Mouse (Mus musculus): ENCODE measurements at regions not wholly inside any gene's neighbourhood (a gene's known extent, or its start where the extent isn't known, plus 50 kb on each side); places are given as distances from the start of the nearest gene placed in this dataset.

DNA sequence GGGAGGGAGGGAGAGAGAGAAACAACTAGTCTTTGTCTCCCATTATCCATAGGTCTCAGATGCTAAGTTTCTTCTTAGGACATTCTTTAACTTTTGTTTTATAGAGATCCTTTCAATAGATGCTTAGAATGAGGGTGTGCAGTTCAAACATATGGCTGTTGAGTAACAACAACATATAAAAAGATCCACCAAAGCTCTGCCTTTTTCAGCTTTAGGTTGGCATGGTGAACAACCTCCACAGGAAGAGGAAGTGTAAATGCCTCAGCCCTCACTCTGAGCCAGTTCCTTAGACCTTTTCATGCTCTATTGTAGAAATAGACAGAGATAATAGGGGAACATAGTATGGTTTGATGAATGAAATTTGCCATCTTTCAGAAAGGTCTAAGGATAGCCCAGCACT, 326.0 kb downstream of the Fam84a start:
- no peak for DNase-seq (ENCODE audit: low spot score)

DNA sequence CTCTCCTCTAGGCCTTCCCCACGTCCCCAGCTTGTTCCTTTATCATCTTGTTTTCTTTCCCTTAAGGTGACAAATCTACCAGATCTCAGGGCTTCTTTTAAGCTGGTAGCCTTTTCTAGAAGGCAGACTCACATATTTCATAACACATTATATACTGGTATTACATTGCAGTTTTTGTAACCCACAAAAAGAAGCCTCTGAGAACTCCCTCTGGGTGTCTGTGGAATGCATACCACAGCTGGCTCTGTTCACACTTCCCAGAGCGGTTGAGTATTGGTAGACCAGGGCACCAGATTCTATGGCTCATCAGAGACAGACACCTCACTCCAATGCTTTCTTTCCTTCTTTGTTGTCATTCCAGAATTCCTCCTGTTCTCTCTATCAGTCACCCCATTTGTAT, 336.4 kb downstream of the Fam84a start:
- DNase-seq (ENCODE audit: low spot score) = no peak

DNA sequence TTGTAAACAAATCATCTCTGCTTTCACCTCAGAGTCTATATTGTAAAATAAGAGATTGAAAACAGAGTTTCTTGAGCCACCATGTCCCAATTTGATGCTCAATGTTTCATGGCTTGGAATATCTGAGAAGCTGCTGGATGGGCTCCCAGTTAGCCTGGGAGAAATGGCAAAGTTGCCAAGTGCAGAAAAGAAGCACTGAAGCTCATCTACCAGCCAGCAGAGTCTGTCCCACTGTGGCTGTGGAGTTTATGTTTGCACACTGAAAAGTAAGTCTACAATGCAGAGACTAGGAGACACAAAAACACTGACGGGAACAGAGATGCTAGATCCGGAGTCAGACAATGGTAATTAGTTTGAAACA, 341.7 kb downstream of the Fam84a start:
- no peak for DNase-seq (ENCODE audit: low spot score)

DNA sequence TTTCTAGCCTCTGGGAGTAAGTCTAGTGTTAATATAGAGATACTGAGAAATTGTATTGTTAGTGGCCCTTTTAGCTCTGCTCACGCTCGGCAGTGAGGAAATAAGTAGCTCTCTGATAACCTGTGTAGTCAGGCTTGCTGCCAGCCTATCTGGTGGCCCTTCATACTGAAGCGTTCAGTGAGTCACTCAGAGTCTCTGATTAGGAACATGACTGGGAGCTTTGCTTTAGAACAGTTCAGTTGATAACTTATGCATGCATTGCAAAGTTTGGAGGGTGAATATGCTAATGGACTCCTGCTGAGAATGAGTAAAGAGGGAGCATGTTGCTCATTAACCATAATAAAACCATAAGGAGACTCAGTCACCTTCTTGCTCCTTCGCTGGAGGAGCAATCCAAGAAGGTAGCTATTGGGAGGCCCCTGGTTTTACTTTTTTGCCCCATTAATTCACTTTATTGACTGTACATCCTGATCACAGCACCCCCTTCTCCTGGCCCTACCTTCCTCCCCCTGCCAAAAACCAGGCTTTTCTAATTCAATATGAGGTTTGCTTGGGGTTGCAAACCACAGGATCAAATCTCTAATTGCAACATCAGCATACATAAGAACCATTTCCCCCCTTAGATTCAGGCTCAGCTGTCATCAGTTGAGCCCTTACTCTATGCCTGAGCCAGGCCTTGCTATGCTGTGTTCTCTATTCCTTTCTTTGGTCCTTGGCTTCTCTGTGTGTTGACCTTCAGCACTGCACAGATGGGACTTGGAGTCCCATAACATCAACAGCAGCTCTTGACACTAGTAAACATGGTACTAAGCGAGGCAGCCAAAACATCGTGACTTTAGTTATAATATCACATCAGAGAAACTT, 342.3 kb downstream of the Fam84a start:
- no peak for DNase-seq (ENCODE audit: low spot score)

DNA sequence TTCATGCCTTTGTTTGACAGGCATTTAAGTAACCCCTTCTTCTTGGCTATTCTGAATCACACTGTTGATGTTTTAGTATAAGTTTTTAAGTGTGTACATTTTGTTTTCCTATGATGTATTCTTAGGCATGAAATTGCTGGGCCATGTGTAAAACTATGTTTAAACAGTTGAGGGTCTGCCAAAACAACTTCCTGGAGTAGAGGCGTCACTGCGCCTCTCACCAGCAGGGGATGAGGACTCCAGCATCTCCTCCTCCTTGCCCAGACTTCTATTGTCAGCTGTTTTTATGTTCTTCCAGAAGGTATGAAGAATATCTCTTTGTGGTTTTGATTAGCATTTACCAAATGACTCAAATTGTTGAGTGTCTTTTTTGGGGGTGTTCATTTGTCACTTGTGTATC, 372.1 kb downstream of the Fam84a start:
- no peak for DNase-seq (ENCODE audit: low spot score)

DNA sequence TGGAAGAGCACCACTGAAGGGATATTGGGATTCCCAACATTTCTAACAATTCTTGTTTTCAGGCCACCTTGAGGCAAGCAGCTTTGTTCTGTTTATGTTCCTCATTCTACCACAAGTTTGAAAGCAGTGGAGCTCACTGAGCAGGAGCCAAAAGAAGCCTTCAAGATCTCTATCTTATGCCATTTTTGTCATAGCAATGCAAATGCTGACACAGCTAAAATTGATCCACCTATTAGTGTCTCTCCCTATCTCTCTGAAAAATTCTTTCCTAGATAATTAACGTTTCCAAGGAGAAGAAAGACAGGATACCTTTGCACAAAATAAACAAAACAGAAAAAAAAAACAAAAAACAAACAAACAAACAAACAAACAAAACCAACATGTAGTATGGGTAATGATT, 375.2 kb downstream of the Fam84a start:
- DNase-seq (ENCODE audit: low spot score) = no peak

DNA sequence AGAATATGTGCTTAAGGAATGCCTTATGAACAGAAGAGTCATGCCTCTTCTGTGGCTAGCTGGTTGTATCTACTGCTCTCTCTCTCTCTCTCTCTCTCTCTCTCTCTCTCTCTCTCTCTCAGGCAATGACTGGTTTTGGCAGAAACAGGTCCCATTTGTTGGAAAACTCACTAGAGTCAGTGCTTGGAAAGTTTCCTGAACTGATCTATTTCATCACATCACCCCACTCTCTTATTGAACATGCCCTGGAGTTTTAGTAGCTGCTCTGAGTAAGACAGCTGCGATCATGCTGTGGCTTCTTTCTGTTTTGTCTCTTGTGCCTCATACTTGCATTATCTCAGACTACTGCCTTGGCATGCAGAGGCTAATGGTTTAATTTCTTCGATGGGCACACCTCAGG, 382.2 kb downstream of the Fam84a start:
- DNase-seq (ENCODE audit: low spot score) = no peak

DNA sequence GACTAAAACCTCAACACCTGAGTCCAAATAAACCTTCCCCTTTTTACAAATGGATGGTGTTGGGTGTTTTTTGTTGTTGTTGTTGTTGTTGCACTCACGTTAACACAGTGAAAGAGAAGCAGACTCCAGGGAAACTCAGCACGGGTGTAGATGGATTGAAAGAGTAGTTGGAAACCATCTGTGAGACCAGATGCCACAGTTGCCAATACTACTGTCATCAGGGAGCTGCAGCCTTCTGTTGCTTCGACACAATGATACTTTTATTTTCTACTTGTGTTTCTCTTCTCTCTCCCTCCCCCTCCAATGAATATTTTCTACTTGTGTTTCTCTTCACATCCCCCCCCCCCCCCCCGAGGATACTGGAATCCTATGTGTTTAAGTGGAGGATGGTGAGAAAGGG, 382.7 kb downstream of the Fam84a start:
- no peak for DNase-seq (ENCODE audit: low spot score)

DNA sequence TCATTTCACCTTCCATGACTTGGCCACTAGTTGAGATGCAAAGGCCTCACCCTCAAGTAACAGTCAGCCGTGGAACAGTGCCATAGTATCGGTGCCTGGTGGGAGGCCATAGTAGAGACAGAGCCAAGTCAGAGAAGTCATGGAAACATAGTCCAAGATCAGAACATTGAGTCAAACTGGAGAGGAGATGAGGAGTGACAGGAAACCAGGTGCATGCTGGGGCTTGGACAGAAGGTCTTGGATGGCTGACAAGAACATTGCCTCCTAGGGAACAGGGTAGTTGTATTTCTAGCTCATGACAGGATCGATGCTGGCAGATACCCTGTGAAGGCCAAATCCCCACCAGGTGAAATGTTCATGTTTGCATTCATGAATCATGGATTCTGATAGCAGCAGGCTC, 385.4 kb downstream of the Fam84a start:
- DNase-seq (ENCODE audit: low spot score) = no peak

DNA sequence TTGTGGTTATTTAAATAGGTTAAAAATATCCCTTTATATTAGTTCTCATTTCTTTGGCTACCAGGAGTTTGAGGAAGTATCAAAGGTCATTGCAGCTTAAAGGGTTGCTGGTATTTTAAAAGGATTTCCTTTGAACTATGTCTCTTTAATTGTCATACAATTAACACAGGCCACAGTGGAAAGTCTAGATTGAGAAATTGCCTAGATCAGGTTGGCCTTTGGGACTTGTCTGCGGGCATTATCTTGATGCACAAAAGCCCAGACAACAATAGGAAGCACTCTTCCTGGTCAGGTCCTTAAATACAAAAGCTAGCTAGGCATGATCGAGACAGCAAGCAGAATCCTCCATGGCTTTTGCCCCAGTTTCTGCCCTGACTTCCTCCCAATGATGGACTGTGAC, 398.0 kb downstream of the Fam84a start:
- no peak for DNase-seq (ENCODE audit: low spot score)

DNA sequence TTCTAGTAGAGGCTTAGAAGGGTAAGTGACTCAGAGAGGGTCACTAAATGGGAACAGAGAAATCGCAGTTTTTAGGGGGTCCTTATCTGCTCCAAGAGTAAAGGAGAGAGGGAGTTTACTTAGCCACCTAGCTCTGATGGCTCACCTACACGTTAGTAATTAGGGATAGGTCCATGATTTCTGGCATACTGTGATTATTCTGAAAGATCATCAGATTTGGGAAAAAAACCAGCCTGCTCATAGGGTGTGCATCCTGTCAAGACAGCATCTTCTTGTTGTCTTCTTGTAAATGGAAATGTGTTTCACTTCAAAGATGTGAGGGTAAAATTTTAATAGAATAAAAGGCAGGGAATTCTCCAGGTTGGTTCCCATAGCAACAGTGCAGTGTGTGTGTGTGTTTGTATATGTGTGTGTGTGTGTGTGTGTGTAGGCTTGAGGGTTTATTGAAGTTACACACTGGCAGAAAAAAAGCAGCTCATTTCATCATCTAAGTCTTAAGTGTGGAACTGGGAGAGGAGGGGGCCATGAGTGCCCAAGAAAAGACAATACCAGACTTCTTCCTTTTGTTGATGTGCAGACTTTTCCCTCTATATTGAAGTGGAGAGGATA, 407.4 kb downstream of the Fam84a start:
- DNase-seq (ENCODE audit: low spot score) = no peak

DNA sequence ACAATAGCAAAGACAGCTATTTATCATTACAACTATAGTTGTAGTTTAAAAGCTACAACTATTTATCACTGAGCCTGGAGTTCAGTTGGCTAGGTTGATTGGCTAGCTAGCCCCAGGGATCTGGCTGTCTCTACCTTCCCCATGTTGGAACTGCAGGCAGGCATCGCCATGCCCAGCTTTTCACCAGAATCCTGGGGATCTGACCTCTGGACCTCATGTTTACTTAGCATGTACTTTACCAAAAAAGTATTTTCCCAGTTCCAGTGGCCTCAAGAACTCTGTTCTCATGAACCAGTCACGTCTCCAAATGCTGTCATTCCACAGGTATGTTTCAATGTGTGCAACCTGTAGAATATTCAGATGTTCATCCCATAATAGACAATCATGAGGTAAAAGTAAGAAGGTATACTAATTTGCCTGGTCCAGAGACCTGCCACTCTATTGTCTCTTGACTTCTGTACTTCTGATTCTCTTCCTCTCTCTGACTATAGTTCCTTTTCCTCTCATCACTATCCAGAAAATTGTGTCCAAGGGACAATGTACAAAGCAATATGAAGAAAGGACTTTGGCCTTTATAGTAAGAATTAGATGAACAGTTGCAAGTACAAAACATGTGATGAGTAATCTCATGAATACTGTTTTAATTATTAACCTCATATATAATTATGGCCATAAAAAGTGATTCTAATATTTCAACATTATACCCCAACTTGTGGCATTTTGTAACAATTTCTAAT, 421.8 kb downstream of the Fam84a start:
- no peak for DNase-seq (ENCODE audit: low spot score)

DNA sequence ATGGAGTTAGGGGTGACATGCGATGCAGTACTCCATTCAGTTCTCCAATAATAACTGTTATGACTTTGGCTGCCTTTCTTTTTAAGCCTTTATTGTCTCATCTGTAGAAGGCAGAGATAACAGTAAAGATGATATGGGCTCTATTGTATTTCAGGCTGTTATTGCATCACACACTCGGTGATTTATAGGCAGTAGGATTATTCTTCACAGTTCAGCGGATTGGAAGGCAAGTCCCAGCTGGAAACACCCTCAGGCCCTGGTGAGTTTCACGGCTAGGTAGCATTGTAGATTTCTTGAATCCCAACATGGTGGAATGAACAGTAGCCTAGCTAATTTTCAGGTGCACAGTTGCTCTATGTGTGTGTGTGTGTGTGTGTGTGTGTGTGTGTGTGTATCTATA, 422.9 kb downstream of the Fam84a start:
- DNase-seq (ENCODE audit: low spot score) = no peak

DNA sequence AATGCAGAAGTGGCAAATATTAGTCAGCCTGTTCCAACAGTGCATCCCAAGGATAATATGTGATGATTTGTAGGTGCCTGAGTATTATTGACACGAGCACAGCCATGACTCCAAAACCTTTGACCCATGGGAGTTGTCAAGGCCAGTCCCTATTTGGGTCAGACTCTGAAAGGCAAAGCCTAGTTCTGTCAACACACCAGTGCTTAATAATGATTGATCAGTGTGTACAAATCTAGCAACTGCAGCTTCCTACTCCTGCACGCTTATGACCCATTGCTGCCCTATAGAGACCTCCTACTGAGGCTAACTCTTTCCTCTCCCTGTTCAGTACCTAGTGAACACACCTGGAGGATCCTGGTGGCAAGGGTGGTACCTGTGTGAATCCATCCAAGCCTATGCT, 427.3 kb downstream of the Fam84a start:
- no peak for DNase-seq (ENCODE audit: low spot score)

DNA sequence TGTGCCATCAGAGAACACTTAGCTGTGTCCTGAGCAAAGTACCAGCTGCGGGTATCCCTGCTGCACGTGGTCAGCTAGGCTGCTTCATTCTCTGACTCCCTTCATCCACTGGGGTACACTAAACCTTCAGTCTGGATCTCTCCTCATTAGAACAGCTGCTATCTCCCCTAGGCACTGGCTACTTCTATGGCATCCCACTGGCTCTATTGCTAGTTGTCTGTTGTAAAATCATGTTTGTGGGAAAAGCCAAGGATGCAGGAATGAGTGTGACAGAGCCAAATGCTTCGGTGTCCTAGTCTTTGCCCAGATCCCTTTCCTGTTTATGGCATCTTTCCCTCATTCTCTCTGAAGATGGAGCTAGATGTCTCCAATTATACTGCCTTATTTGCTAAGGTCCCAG, 440.9 kb downstream of the Nbas start:
- DNase-seq (ENCODE audit: low spot score) = no peak

DNA sequence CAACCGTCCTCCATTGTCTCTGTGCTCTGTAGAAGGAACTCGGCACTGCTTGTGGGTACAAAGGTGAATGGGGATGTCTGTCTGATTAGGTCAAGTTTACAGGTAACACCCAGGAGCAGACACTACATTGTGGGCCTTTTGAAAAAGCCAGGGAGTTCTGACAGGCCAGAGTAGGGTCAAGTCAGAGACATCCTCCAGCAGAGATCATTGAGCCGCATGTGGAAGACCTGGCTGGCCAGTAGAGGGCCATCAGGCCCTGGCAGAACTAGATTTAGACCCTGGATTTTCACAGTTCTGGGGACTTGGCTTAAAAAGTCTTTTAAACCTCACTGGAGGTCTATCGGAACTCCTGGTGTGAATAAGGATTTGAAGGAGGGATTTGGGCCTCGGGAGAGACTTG, 438.8 kb downstream of the Nbas start:
- DNase-seq (ENCODE audit: low spot score) = no peak

DNA sequence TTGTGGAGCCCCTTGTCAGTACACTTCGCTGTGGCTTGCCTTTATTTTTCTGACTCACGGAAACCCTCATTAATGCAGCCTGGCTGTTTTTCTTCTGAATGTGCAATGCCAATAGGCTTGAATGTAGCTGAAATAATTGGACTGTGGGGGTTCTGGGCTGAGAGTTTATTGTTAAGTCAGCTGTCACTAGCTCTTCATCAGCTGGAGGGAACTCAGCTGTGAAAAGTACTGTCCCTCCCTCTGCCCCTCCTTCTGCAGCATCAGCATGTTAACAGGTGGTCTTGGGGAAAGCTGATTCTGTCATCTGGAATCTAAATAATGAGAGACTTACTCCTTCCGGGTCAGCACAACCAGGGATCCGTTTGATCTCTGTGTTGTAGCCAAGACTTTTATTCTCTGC, 437.6 kb downstream of the Nbas start:
- DNase-seq (ENCODE audit: low spot score) = no peak

DNA sequence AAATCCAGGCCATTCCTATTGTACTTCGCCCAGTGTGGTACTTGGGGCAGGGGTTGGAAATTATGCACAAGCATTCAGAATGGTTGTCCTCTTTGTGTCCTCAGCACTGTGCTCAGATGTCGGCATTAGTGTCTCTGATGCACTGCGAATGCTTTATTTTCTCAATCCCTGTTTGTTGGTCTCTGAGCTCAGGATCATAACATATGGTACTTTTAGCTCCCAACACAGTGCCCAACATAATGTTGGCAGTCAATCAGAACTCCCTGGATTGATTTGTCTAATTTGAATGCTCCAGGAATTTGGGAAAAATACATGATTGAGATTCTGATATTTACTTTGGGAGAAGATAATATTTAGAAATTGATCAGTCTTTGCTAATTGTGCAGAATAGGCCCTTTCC, 434.7 kb downstream of the Nbas start:
- DNase-seq (ENCODE audit: low spot score) = no peak

DNA sequence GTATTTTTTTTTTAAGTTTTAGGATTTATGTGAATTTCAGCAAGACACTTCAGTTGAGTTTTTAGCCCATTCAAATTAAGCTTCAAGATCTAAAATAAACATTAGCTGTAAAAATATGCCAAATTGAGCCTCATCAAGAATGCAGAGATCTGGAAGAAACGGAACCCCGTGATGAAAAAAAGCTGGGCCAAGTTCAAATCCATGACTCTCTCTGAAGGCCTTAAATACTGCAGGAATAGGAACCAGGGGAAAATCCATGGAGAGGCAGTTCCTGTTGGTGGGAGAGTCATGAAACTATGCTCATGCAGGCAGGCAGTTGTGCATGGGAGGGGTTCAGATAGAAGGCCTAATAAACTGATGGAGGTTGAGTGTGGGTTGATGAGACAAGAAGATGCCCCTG, 430.9 kb downstream of the Nbas start:
- no peak for DNase-seq (ENCODE audit: low spot score)

DNA sequence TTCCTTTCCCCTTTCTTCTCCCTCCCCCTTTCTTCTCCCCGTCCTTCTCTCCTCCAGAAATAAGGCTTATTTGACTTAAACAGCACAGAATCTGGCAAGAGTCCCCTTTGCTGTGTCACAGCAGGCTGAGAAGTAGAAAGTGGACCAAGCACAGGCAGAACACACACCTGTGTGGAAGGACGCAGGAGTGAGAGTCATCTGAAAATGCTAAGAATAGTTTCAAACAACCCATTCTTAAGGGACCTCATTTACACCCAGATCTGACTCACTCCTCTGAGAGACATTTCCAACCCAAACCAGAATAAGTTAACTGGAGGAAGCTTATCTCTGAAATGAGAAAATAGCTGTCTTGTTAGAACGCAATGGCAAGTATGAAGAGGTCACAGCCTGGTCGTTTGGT, 429.9 kb downstream of the Nbas start:
- no peak for DNase-seq (ENCODE audit: low spot score)

DNA sequence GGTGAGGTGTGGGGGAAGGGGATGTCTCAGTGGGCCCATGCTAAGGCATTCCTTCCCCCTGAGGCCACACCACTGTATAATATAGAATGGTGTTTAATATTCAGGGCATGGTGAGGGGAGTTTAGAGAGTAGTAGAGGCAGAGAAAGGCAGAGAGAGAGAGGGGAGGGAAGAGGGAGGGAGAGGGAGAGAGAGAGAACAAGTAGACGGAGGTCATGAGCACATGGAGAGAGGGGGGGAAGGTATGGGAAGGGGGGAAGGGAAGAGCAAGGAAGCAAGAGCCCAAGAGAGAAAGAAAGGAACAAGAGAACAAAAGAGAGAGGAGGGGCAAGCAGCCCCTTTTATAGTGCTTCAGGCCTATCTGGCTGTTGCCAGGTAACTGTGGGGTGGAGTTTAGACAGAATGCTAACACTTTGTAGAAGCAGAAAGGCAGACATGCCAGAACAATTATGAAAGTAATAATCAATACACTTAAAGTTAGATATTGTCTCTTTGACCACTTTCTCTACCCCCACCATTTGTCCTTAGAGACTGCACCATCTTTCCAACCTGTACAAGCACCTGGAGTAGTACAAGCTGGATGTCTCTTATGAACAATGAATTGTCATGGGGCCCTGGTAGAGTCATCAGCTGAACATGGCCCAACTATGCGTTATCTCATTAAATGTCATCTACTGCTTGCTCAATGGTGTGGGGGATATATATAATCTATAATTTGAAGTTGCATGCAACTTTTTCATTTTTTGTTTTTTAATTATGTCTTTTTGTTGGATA, 422.6 kb downstream of the Nbas start:
- DNase-seq (ENCODE audit: low spot score) = no peak

DNA sequence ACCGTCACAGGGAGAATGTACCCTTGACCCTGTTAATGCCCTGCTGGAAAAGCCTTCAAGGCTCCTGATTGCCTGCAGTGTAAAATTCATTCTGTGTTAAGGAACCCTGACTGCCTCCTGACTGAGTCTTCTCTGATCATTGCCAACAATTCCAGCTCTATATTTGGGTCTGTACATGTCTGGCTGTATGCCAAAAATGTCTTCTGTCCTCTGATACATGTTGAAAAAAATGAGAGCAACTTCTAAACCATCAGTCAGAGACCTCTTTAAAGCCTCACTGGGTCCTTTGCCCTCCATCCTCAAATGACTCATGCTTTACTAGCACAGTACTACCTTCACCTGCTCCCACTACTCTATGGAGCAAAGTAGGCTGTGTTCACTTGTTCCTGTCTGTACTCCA, 408.3 kb downstream of the Nbas start:
- DNase-seq (ENCODE audit: low spot score) = no peak

DNA sequence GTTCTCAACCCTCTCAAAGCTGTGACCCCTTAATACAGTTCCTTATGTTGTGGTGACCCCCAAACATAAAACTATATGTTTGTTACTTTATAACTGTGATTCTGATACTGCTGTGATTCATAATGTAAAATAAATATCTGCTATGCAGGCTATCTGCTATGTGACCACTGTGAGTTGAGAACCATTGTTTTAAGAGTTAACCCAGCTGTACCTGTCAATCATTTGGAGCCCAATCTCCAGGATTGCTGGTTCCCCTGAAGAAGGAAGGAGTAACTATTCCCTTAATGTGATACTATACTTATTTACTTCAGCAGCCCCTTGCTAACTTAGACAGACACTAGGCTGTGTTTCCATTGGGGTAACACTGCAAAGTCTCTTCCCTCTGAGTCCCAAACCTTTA, 400.5 kb downstream of the Nbas start:
- DNase-seq (ENCODE audit: low spot score) = no peak
